Mouse (Mus musculus) lung, adult 2 months (tissue): ENCODE measurements at regions not wholly inside any gene's neighbourhood (a gene's known extent, or its start where the extent isn't known, plus 50 kb on each side); places are given as distances from the start of the nearest gene placed in this dataset.

Experiments used
- CTCF ChIP-seq: fragments of 200-500 bp; IDR thresholded peaks from 2 replicates; pipeline ENCODE4 v1.5.1; 2011; ENCODE audit warnings: mild to moderate bottlenecking, low read length, control low read depth; ENCODE audit not compliant: insufficient read depth
- POLR2A ChIP-seq: fragments of 200-500 bp; IDR thresholded peaks from 2 replicates; pipeline ENCODE4 v1.6.1; 2011; ENCODE audit warnings: low read depth, mild to moderate bottlenecking, control low read depth, low read length, borderline replicate concordance; ENCODE audit errors: extremely low read depth

DNA sequence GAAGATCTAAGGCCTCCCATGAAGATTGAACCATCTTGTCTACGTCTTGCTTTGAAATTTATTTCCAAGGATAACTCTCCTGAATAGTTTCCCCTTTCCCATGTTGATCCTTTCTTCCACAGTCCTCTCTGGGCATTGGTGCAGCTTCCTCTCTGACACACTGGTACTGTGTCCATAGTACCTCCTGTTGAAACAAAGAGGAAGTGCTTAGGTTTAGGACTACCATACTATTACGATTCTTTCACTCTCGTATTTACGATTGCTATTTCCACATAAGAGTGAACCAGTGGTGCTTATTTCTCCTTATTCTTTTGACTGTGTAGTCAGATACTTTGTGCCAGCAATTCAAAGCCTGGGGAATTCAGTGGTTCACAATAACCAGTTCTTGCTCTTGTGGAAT is 282.2 kb upstream of the Nrp1 start:
- TF ChIP-seq CTCF (no peak), POLR2A (no peak)
